In the genomic region with DNA sequence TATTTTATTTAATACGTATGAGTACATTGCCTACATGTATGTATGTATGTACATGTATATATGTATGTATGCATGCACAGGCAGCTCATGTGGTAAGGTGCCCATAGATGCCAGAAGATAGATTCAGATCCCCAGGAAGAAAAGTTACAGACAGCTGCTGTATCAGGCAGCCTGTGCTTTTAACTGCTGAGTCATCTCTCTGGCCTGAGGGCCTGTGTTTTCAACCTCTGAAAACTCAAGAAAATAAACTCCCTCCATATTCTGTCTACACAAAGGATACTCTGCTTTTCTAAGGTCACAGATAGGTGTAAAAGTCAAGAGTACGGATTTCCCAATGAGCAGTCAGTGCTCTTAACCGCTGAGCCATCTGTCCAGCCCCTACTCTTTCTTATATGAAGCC, we compare ENCODE assay signal across 2 mouse cellular contexts.
TF ChIP-seq lines count a peak whose summit lies in the region.

No protein-coding gene starts in this region.

TF ChIP-seq in CH12.LX, 34 proteins besides CTCF, POLR2A, EP300 and RAD21:
- TF ChIP-seq MAFK (IDR thresholded peaks at IDR 0.05; ENCODE audit: insufficient replicate concordance, low read length), result peak; percentile 65; the same call in 1 of the 2 replicates
- no peak for TF ChIP-seq PAX5 (IDR thresholded peaks at IDR 0.05; ENCODE audit: low read length)
- no peak for TF ChIP-seq ZMIZ1 (IDR thresholded peaks at IDR 0.05; ENCODE audit: low read depth, low read length)
TF ChIP-seq in CH12.LX: peak in this region for 1.

TF ChIP-seq in MEL, 35 proteins besides CTCF, POLR2A, EP300 and RAD21:
- peak; percentile 62; the same call in 1 of the 2 replicates for TF ChIP-seq MAFK (IDR thresholded peaks at IDR 0.05; ENCODE audit: borderline replicate concordance, low read depth, low read length)
- TF ChIP-seq TAL1 (IDR thresholded peaks at IDR 0.05; ENCODE audit: low read length), result no peak
TF ChIP-seq in MEL: peak in this region for 1.
